Mouse (Mus musculus): ENCODE results near the gene Kifc3.
"Not testable (repeated sequence)": the region's sequence is repeated elsewhere in the genome, so short reads cannot be mapped to it uniquely, and the experiment has no call there.

DNA sequence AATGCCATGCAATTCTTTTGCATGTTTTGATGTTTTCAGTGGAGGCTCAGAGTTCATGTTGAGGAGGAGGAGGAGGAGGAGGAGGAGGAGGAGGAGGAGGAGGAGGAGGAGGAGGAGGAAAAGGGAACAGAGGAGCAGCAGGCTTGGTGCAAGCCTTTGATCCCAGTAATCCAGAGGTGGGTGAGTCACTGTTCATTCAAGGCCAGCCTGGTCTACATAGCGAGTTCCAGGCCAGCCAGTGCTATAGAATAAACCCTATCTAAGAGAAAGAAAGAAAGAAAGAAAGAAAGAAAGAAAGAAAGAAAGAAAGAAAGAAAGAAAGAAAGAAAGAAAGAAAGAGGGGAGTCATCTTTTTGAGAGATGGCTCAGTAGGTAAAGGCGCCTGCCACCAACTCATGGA lies 38.6 kb downstream of the Kifc3 start:
- TF ChIP-seq POLR2A (IDR thresholded peaks at IDR 0.05; ENCODE audit: extremely low read depth, insufficient read depth, low read length); CTCF (IDR thresholded peaks at IDR 0.05; ENCODE audit: low read depth, low read length): not testable (repeated sequence)

All from liver, adult 2 months (tissue).